Mouse (Mus musculus) thymus, adult 2 months (tissue): ENCODE measurements around the gene Fgf4. TPM values are rescaled to one million over a fixed set of nuclear protein-coding genes. Genes with fewer than 3 reads are reported as not detected.

Experiments used
- DNase-seq: peaks from one replicate; pipeline ENCODE4 v3.0.0; 2021
- H3K27ac ChIP-seq: fragments of 200-500 bp; 2 replicates; pipeline ENCODE4 v1.5.1; 2012; ENCODE audit warnings: low read length, control low read depth; ENCODE audit not compliant: control insufficient read depth, insufficient read depth
- H3K27me3 ChIP-seq: fragments of 200-500 bp; 2 replicates; pipeline ENCODE4 v1.6.1; 2012; ENCODE audit warnings: mild to moderate bottlenecking, low read length, moderate library complexity, mixed read lengths; ENCODE audit not compliant: control insufficient read depth, insufficient read depth
- H3K36me3 ChIP-seq: fragments of 200-500 bp; 2 replicates; pipeline ENCODE4 v1.6.1; 2012; ENCODE audit warnings: mild to moderate bottlenecking, low read length, moderate library complexity; ENCODE audit not compliant: control insufficient read depth, insufficient read depth
- H3K4me1 ChIP-seq: fragments of 200-500 bp; replicated peaks from 2 replicates; pipeline ENCODE4 v1.6.1; 2012; ENCODE audit warnings: low read length; ENCODE audit not compliant: control insufficient read depth, insufficient read depth
- H3K4me3 ChIP-seq: fragments of 200-500 bp; 2 replicates; pipeline ENCODE4 v1.5.1; 2012; ENCODE audit warnings: mild to moderate bottlenecking, low read length, control low read depth, moderate library complexity; ENCODE audit not compliant: control insufficient read depth, insufficient read depth
- CTCF ChIP-seq: fragments of 200-500 bp; IDR thresholded peaks from 2 replicates; pipeline ENCODE4 v1.5.1; 2012; ENCODE audit warnings: mild to moderate bottlenecking, control low read depth, low read length, moderate library complexity, borderline replicate concordance; ENCODE audit not compliant: control insufficient read depth, poor library complexity, insufficient read depth; ENCODE audit errors: extremely low read depth
- POLR2A ChIP-seq: fragments of 200-500 bp; IDR thresholded peaks from 2 replicates; pipeline ENCODE4 v1.6.1; 2012; ENCODE audit warnings: mild to moderate bottlenecking, low read length, control low read depth, moderate library complexity; ENCODE audit not compliant: control insufficient read depth, poor library complexity, insufficient read depth; ENCODE audit errors: extremely low read depth
- WGBS: fragments of 180-500 bp; shearing (Covaris S2); methylation state at CpG from one replicate; pipeline ENCODE4 v1.1.7; 2018; 5-methylcytosine and 5-hydroxymethylcytosine counted together
- polyA plus RNA-seq: library from polyadenylated mRNA; depleted of rRNA; stranded (reverse); fragments of >200 nt; gene quantifications from 2 replicates; pipeline ENCODE4 v1.2.3, GENCODE M21; 2012; rRNA removed

Fgf4 gene
- polyA plus RNA-seq = 0.15 and 0.19 TPM in 2 replicates

GRCm38 (mm10) chr7:144847067-144847466, at the start of gene Fgf4:
TSS of gene Fgf4 (plus strand) at chr7:144847367.
- H3K4me3 ChIP-seq = no peak within 1 kb of the TSS
- no peak within 1 kb of the TSS for H3K27ac ChIP-seq
- no peaks in the 10 kb centered on the region for H3K4me1 ChIP-seq
- no peaks in the 10 kb centered on the region for H3K27me3 ChIP-seq
- H3K36me3 ChIP-seq = no peaks in the 10 kb centered on the region
- no peak for TF ChIP-seq CTCF
- TF ChIP-seq POLR2A = no peak
- DNase-seq = no peak

GRCm38 (mm10) chr7:144798471-144798870, 48.7 kb upstream of the Fgf4 start:
- DNase-seq = no peak
- WGBS = 35% methylated on average over 1 of the region's 1 CpGs
- H3K36me3 ChIP-seq = no peaks in the 10 kb centered on the region
- no peaks in the 10 kb centered on the region for H3K27me3 ChIP-seq
- H3K4me1 ChIP-seq = no peaks in the 10 kb centered on the region
- H3K27ac ChIP-seq = no peak overlapping the region
- H3K4me3 ChIP-seq = no peak overlapping the region
- TF ChIP-seq POLR2A (no peak), CTCF (no peak)

- Histone ChIP-seq H3K4me3 (no peak overlapping the region), H3K4me1 (no peaks in the 10 kb centered on the region), H3K27me3 (no peaks in the 10 kb centered on the region), H3K36me3 (no peaks in the 10 kb centered on the region), H3K27ac (no peak overlapping the region)
- DNase-seq = no peak
- WGBS = 92% methylated on average over 6 of the region's 6 CpGs
- no peak for TF ChIP-seq POLR2A
- no peak for TF ChIP-seq CTCF
Measured at GRCm38 (mm10) chr7:144807036-144807435, 40.1 kb upstream of the Fgf4 start.

GRCm38 (mm10) chr7:144807976-144808577, 39.1 kb upstream of the Fgf4 start:
- WGBS = 80% methylated on average over 4 of the region's 4 CpGs
- Histone ChIP-seq H3K27me3 (no peaks in the 10 kb centered on the region), H3K4me3 (no peak overlapping the region), H3K36me3 (no peaks in the 10 kb centered on the region), H3K4me1 (no peaks in the 10 kb centered on the region), H3K27ac (no peak overlapping the region)
- DNase-seq = no peak
- TF ChIP-seq CTCF (no peak), POLR2A (no peak)

- Histone ChIP-seq H3K4me3 (no peak overlapping the region), H3K36me3 (no peaks in the 10 kb centered on the region), H3K27me3 (no peaks in the 10 kb centered on the region), H3K27ac (no peak overlapping the region), H3K4me1 (no peaks in the 10 kb centered on the region)
- TF ChIP-seq CTCF (no peak), POLR2A (no peak)
- DNase-seq = no peak
- 94% methylated on average over 4 of the region's 4 CpGs for WGBS
Measured at GRCm38 (mm10) chr7:144811521-144811920, 35.6 kb upstream of the Fgf4 start.

GRCm38 (mm10) chr7:144821901-144822300, 25.3 kb upstream of the Fgf4 start:
- no peak for DNase-seq
- Histone ChIP-seq H3K27ac (no peak overlapping the region), H3K36me3 (no peaks in the 10 kb centered on the region), H3K27me3 (no peaks in the 10 kb centered on the region), H3K4me3 (no peak overlapping the region), H3K4me1 (no peaks in the 10 kb centered on the region)
- TF ChIP-seq CTCF (no peak), POLR2A (no peak)
- WGBS = 32% methylated on average over 7 of the region's 7 CpGs

- WGBS = 80% methylated on average over 2 of the region's 2 CpGs
- Histone ChIP-seq H3K27ac (no peak overlapping the region), H3K4me3 (no peak overlapping the region), H3K36me3 (no peaks in the 10 kb centered on the region), H3K27me3 (no peaks in the 10 kb centered on the region), H3K4me1 (no peaks in the 10 kb centered on the region)
- DNase-seq = no peak
- TF ChIP-seq POLR2A = no peak
- no peak for TF ChIP-seq CTCF
Measured at GRCm38 (mm10) chr7:144823988-144824387, 23.2 kb upstream of the Fgf4 start.
